Mouse (Mus musculus): ENCODE results near the gene Dab2ip.

- peak in 2 of 3 experiments; percentile 15 to 27; a peak in 2 of 6 replicates for TF ChIP-seq CTCF (IDR thresholded peaks at IDR 0.05 in 2 of 3, conservative IDR thresholded peaks at IDR 0.05 in 1 of 3; ENCODE audit: control insufficient read depth in 1 of 3, insufficient read depth in 1 of 3, low read depth in 2 of 3, low read length in 3 of 3, poor library complexity in 1 of 3, severe bottlenecking in 1 of 3)
- peak; percentile 86 for TF ChIP-seq GATA1 (IDR thresholded peaks at IDR 0.05; ENCODE audit: low read depth, low read length)
- no peak for TF ChIP-seq POLR2AphosphoS2 (IDR thresholded peaks at IDR 0.05; ENCODE audit: low read length)
- TF ChIP-seq MAX (IDR thresholded peaks at IDR 0.05; ENCODE audit: low read length), result no peak
- TF ChIP-seq RAD21 (IDR thresholded peaks at IDR 0.05; ENCODE audit: low read depth, low read length), result no peak
- peak; percentile 53 to 82 for TF ChIP-seq EP300 (IDR thresholded peaks at IDR 0.05; ENCODE audit: low read depth in 1 of 2, low read length in 2 of 2)
- TF ChIP-seq UBTF (IDR thresholded peaks at IDR 0.05; ENCODE audit: borderline replicate concordance, insufficient read depth, low read depth, low read length), result no peak
- TF ChIP-seq MAZ (IDR thresholded peaks at IDR 0.05; ENCODE audit: low read depth, low read length), result no peak
- TF ChIP-seq ZC3H11A (IDR thresholded peaks at IDR 0.05; ENCODE audit: low read depth, low read length), result no peak
- TF ChIP-seq TAL1 (IDR thresholded peaks at IDR 0.05; ENCODE audit: low read length), result peak; percentile 25; the same call in 1 of the 2 replicates
- TF ChIP-seq BHLHE40 (IDR thresholded peaks at IDR 0.05; ENCODE audit: borderline replicate concordance, low read depth, low read length), result no peak
These were observed 66.4 kb downstream of the Dab2ip start for GRCm38 (mm10) chr2:35624380-35625006.
